Mouse (Mus musculus): ENCODE data around the gene Cyp8b1.

DNA sequence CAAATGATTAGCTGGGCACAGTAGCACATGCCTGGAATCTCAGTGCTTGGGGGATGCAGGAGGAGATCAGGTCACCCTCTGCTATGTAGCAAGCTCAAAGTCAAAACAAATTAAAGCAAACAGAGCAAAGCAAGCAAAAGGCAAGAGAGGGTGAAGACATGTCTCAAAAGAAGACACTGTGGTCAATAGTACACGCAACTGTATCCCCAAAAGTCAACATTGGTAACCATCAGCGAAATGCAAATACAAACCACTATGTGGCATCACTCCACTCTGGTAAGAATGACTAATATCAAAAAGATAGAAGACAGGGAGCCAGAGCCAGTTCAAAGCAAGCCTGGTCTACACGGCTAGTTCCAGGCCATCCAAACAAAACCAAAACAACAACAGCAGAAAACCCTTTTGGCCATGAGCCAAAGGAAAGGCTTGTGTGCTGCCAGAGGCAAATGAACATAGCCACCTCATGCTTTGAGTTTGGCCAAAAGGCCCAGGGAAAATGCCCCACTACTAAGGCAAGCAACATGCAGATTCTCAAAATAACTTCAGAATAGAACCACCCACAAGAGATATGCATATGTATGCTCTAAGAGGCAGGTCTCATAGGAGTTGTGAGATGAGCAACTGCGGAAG, 10.4 kb downstream of the Cyp8b1 start:
- no peak for TF ChIP-seq TCF12 (IDR thresholded peaks at IDR 0.05; ENCODE audit: insufficient read depth, poor library complexity, severe bottlenecking)
- no peak for TF ChIP-seq MAX (IDR thresholded peaks at IDR 0.05; ENCODE audit: low read depth)
- no peak for TF ChIP-seq E2F4 (IDR thresholded peaks at IDR 0.05; ENCODE audit: insufficient read depth)
- no peak for TF ChIP-seq POLR2A (IDR thresholded peaks at IDR 0.05; ENCODE audit: insufficient read length, low read depth)
- TF ChIP-seq SRF (IDR thresholded peaks at IDR 0.05; ENCODE audit: control insufficient read depth, insufficient read length, low read depth) = no peak
- no peak for TF ChIP-seq TCF3 (IDR thresholded peaks at IDR 0.05; ENCODE audit: insufficient read length, low read depth)
